Mouse (Mus musculus) thymus, postnatal 4 days (tissue): ENCODE measurements around the gene Slc44a5.

Experiments
- DNase-seq: peaks from one replicate; pipeline ENCODE4 v3.0.0; 2021

The Slc44a5 gene

GRCm38 (mm10) chr3:154174031-154174430 lies 200.8 kb downstream of the Slc44a5 start:
- no peak for DNase-seq

DNA sequence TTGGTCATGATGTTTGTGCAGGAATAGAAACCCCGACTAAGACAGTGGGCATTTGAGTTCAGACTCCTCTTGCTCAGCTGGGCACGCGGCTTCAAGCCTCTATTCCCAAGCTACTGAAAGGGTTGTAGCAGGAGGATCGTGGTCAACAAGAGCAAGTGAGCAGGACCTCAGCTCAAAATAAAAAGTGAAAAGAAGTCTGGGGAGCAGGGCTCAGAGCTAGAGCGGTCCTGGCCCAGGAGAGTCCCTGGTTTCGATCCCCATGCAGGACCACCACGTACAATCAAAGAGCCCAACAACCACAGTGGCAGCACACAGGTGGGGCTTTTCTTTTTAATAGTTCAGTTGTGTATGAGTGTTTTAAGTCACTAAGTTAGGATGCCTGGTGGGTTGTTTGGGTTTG lies 201.5 kb downstream of the Slc44a5 start:
- DNase-seq = no peak

- no peak for DNase-seq
These were observed 204.5 kb downstream of the Slc44a5 start for GRCm38 (mm10) chr3:154177665-154178305.

DNA sequence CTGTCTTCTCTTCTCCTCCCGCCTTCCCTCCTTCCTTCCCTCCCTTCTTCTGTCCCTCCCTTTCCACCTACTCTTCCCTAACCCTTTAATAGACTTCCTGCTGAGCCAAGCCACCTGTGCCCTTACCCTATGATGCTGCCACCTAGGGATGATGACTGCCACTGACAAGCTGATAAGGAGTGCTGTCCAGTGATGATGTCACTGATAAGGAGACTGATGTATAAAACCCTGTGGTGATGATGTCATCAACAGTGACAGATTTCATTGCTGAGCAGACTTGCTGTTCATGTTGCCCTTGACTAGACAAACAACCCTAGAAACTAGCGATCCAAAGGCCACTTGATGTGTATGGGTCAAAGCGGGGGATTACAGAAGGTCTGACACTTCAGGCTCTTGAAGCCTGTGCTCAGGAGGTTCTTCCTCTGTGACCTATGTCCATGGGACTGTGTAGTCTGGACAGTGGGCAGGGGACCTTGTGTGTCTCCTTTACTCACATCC lies 206.2 kb downstream of the Slc44a5 start:
- DNase-seq = no peak

DNA sequence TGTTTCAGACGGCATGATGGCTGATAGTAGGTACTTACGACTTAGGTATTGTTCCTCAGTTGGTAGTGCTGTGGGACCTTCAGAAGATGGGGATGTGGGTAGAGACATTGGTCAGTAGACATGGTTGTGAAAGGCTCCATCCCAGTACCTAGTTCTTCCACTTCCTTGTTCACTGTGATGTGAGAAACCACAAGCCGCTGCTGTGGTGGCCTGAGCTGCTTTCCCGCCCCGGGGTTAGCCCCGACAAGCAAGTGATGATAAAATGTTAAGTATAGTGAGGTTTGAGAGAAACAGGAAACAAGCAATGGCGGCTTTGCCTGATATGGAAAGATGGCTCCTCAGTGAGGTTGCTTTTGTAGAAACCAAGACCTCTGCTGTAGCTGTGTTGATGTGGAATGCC lies 209.8 kb downstream of the Slc44a5 start:
- DNase-seq = no peak

DNA sequence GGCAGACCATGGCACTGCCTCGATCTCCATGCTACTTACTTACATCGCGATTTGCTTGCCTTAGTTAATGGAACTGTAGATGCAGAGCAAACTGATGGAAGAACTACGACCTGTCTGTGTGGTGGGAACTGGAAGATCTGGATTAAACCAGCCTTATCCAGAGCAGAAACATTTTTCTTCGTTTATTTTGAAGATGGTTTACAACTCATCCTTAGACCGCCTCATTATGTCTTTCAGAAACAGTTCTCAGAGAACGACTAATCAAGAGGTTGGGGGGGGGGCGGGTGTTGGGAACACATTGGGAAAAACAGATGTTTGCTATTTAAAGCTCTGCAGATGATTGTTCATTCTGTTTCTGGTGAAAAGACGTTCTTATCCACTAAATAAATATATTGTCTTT lies 210.7 kb downstream of the Slc44a5 start:
- DNase-seq = no peak

- no peak for DNase-seq
These were observed 215.4 kb downstream of the Slc44a5 start for GRCm38 (mm10) chr3:154188668-154189067.

- DNase-seq = no peak
These were observed 219.2 kb downstream of the Slc44a5 start for GRCm38 (mm10) chr3:154192328-154193030.

GRCm38 (mm10) chr3:154193189-154193840 lies 220.1 kb downstream of the Slc44a5 start:
- no peak for DNase-seq

DNA sequence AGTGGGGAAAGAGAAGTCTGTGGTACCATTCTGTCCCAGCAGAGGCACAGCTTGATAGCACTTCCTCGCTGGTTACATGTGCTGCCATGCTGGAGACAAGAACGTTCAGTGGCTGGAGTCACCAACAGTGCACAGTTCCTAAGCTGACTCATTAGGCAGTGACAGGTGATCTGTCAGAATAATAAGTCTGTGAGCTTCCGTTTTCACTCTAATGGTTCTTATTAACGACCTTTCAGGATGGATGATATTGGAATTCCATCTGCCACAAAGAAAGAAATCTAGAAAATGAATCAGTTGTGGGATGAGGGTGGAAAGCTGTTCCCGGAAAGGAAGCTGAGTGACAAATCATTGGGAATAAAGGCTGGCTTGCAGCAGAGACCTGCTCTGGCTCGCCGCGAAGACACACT lies 227.2 kb downstream of the Slc44a5 start:
- DNase-seq = no peak

- DNase-seq = no peak
These were observed 228.6 kb downstream of the Slc44a5 start for GRCm38 (mm10) chr3:154201796-154202195.

DNA sequence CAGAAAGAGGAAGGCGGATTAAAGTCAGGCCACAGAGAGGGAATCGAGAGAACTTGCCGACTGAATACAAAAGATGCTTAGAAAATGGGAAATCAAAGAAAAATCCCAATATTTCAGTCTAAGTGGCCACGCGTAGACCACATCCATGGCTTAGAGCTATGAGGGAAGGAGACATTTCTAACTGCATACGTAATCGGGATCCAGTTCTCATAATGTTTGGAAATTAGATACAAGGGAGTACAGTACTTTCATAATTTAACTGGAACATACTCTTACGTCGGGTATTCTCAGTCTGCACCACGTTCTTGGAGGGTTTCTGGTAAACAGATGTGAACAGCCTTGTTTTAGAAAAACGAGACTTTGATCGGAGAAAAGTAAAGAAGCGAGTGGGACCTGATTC lies 229.1 kb downstream of the Slc44a5 start:
- DNase-seq = no peak

DNA sequence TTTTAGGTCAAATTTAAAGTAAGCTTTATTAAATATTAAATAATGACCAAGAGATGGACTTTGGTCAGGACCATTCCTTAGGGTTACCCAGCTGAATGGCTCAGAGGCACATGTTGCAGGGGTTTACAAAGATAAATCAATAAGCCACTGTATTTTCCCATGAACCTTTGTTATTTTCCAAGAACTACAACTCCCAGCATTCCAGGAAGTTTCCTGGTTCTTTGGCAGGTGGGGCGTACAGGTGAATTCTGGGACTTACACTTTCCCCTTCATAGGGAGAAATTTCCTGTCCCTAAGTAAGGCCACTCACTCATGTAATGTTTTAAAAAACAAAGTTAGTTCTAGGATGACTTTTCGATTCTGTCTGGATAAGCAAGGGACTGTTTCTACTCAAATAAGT lies 235.2 kb downstream of the Slc44a5 start:
- DNase-seq = no peak

- no peak for DNase-seq
These were observed 236.0 kb downstream of the Slc44a5 start for GRCm38 (mm10) chr3:154209201-154209754.

- DNase-seq = no peak
These were observed 236.7 kb downstream of the Slc44a5 start for GRCm38 (mm10) chr3:154209776-154210430.

DNA sequence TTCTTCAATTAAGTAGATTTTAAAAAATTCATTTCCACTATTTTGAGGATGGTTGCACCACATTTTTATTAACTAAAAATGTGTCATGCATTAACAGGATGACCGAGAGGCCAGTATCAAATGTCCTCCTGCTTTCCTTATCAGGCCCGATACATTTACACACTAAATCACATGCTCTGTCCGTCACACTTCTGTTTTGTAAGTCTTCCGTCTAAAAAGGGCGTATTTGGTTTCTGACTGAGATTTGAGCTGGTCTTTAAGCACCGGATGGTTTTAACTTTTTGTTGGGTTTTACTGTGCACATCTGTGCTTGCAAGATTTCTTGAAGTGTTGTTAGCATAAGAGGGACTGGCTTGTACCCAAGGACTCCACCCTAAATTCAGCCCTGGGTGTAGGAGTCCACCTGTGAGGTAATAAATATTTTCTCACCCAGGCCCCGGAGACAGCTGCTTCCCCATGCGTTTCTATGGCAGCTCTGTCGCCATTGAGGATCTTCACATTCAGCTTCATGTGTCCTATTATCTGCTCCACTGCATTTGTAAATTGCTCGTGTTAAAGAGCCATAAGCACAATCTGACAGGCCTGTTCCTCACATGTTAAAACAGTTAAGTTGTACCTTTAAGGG lies 237.3 kb downstream of the Slc44a5 start:
- no peak for DNase-seq

DNA sequence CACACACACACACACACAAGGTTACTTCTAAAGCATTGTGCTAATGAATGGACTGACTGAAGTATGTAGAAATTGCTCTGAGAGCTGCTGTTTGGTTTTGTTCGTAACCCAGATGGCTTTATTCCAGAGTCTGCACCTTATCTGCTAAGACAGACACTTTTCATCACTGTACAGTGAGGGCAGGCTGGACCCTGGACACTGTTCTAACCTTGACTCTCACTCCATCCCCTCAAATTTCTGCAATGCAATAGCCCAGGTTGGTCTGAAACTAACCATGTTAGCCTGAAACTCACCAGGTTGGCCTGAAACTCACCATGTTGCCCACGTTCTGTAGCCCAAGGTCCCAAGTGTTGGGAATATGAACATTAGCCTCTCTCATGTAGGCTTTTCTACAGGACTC lies 239.3 kb downstream of the Slc44a5 start:
- no peak for DNase-seq

DNA sequence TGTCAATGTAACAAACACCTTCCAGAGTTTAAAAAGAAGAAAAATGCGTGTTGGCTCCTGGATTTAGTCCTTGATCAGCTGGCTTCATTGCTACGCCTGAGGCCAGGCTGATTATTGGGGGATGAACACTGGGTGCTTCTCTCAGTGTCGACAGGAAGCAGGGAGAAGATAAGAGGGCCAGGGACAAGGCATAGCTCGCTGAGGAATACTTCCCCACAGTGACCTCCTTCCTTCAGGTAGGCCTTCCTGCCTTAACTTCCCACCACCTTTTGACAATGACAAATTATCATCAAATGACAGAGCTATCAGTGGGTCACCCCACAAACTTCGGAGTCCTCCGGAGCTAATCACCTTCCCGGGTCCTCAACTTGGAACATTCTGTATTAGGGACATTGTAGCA lies 242.1 kb downstream of the Slc44a5 start:
- DNase-seq = no peak

DNA sequence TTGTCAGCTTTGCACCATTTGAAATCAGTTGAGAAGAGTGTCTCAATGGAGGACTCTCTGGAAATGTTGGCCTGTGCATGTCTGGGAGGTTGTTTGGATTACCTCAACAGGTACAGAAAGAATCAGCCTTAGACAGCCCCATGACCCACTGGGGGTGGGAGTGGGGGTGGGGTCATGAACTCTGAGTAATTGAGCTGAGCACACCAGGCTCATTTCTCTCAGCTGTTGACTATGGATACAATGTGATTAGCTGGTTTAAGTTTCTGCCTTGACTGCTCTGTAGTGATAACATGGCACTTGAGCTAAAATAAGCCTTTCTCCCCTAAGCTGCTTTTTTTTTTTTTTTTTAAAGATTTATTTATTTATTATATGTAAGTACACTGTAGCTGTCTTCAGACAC lies 242.5 kb downstream of the Slc44a5 start:
- no peak for DNase-seq

- no peak for DNase-seq
These were observed 248.9 kb downstream of the Slc44a5 start for GRCm38 (mm10) chr3:154222141-154222591.

GRCm38 (mm10) chr3:154222688-154223087 lies 249.5 kb downstream of the Slc44a5 start:
- DNase-seq = no peak

DNA sequence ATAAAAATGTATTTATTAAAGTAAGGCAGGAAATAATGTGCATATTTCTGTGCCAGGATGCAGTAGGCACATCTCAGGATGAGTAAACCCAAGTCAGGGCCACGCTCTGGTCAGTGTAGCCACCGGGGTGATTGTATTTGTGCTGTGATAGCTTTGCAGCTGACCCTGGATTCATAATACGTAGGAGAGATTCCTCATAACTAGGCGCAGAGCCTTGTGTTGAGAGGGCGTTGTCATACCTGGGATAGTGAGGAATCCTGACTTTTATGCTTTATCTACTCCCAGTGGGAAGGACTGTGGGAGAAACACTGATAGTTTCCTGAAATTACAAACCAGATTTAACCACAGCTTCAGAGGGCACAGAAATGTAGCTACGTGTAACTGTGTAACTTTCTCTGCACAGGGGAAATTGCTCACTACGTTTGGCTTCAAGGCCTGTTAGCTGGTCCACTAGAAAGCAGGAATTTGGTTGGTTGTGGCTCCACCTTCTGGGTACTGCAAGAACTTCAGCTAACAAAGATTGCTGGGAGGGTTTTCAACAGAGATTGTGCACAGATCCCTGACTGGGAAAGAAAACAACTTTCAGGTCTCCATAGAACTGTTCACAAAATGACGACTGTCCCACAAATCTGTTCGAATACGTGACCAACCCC lies 253.0 kb downstream of the Slc44a5 start:
- DNase-seq = peak; percentile 32
